Mouse (Mus musculus) spleen, adult 2 months (tissue): ENCODE data around the gene Cyp2s1. TPM values are rescaled to one million over a fixed set of nuclear protein-coding genes. Genes with fewer than 3 reads are reported as not detected.

ENCODE experiments used
- DNase-seq, 2 experiments: peaks; one replicate each; pipeline versions ENCODE4 v3.0.0 to v3.0.0-alpha.2; 2012 to 2021; ENCODE audit warnings: low spot score in 2 of 2, low read depth in 1 of 2
- H3K27ac ChIP-seq: fragments of 200-500 bp; 2 replicates; pipeline ENCODE4 v1.5.1; 2012; ENCODE audit warnings: low read length, inconsistent platforms; ENCODE audit not compliant: insufficient read depth
- H3K27me3 ChIP-seq: fragments of 200-500 bp; 2 replicates; pipeline ENCODE4 v1.6.1; 2012; ENCODE audit warnings: mild to moderate bottlenecking, moderate library complexity, low read length, inconsistent platforms; ENCODE audit not compliant: control insufficient read depth, insufficient read depth
- H3K36me3 ChIP-seq: fragments of 200-500 bp; 2 replicates; pipeline ENCODE4 v1.6.1; 2012; ENCODE audit warnings: mild to moderate bottlenecking, low read length, inconsistent platforms; ENCODE audit not compliant: control insufficient read depth, insufficient read depth
- H3K4me1 ChIP-seq: fragments of 200-500 bp; 2 replicates; pipeline ENCODE4 v1.6.1; 2011; ENCODE audit warnings: inconsistent platforms; ENCODE audit not compliant: control insufficient read depth, insufficient read depth, insufficient read length
- H3K4me3 ChIP-seq: fragments of 200-500 bp; 2 replicates; pipeline ENCODE4 v1.5.1; 2011; ENCODE audit warnings: mild to moderate bottlenecking, inconsistent platforms; ENCODE audit not compliant: insufficient read depth, insufficient read length; ENCODE audit errors: extremely low read depth
- CTCF ChIP-seq: fragments of 200-500 bp; IDR thresholded peaks from 2 replicates; pipeline ENCODE4 v1.5.1; 2011; ENCODE audit warnings: mild to moderate bottlenecking, inconsistent platforms; ENCODE audit not compliant: insufficient read depth, insufficient read length, insufficient replicate concordance; ENCODE audit errors: extremely low read depth
- POLR2A ChIP-seq: fragments of 200-500 bp; IDR thresholded peaks from 2 replicates; pipeline ENCODE4 v1.6.1; 2011; ENCODE audit warnings: low read depth, low read length, inconsistent platforms
- WGBS: fragments of 180-500 bp; shearing (Covaris S2); methylation state at CpG from one replicate; pipeline ENCODE4 v1.1.7; 2018; 5-methylcytosine and 5-hydroxymethylcytosine counted together
- polyA plus RNA-seq: library from polyadenylated mRNA; depleted of rRNA; stranded (reverse); fragments of >200 nt; gene quantifications from 2 replicates; pipeline ENCODE4 v1.2.3, GENCODE M21; 2012

Cyp2s1 gene
- polyA plus RNA-seq, 1 experiment = 2.9 TPM

GRCm38 (mm10) chr7:25814711-25815110, 2.0 kb downstream of the Cyp2s1 start:
- no peak overlapping the region for H3K4me3 ChIP-seq
- peaks cover 7% of the 10 kb centered on the region for H3K27me3 ChIP-seq
- DNase-seq = no peak
- WGBS = 87% methylated on average over 9 of the region's 9 CpGs
- TF ChIP-seq CTCF (no peak), POLR2A (no peak)
- peaks cover 5% of the 10 kb centered on the region for H3K4me1 ChIP-seq
- no peak overlapping the region for H3K27ac ChIP-seq
- H3K36me3 ChIP-seq = no peaks in the 10 kb centered on the region

- 91% methylated on average over 1 of the region's 1 CpGs for WGBS
- TF ChIP-seq POLR2A (no peak), CTCF (no peak)
Measured at GRCm38 (mm10) chr7:25812195-25812594, 4.5 kb downstream of the Cyp2s1 start.

GRCm38 (mm10) chr7:25811716-25812115, 5.0 kb downstream of the Cyp2s1 start:
- WGBS = 93% methylated on average over 2 of the region's 2 CpGs
- H3K4me3 ChIP-seq = no peak overlapping the region
- DNase-seq = no peak
- H3K27me3 ChIP-seq = peaks cover 7% of the 10 kb centered on the region
- H3K36me3 ChIP-seq = no peaks in the 10 kb centered on the region
- no peak overlapping the region for H3K27ac ChIP-seq
- TF ChIP-seq POLR2A = no peak
- no peak for TF ChIP-seq CTCF
- H3K4me1 ChIP-seq = peaks cover 3% of the 10 kb centered on the region

More at GRCm38 (mm10) chr7:25812195-25812594, 4.5 kb downstream of the Cyp2s1 start:
- Histone ChIP-seq H3K27me3 (peaks cover 7% of the 10 kb centered on the region), H3K4me1 (peaks cover 5% of the 10 kb centered on the region), H3K36me3 (no peaks in the 10 kb centered on the region), H3K27ac (no peak overlapping the region), H3K4me3 (no peak overlapping the region)
- no peak for DNase-seq

- DNase-seq = peak in 1 of 2 experiments; percentile 49
- Histone ChIP-seq H3K27me3 (no peaks in the 10 kb centered on the region; the same call in 1 of the 2 replicates), H3K4me1 (no peaks in the 10 kb centered on the region), H3K4me3 (no peak overlapping the region), H3K36me3 (no peaks in the 10 kb centered on the region), H3K27ac (no peak overlapping the region)
- peak; percentile 42; the same call in 1 of the 2 replicates for TF ChIP-seq CTCF
- no peak for TF ChIP-seq POLR2A
- 36% methylated on average over 21 of the region's 21 CpGs for WGBS
Measured at GRCm38 (mm10) chr7:25805631-25806343, 10.9 kb downstream of the Cyp2s1 start.

- Histone ChIP-seq H3K27me3 (no peaks in the 10 kb centered on the region; the same call in 1 of the 2 replicates), H3K4me3 (no peak overlapping the region), H3K4me1 (no peaks in the 10 kb centered on the region), H3K36me3 (no peaks in the 10 kb centered on the region), H3K27ac (no peak overlapping the region)
- 81% methylated on average over 4 of the region's 4 CpGs for whole genome bisulfite sequencing
- DNase-seq = no peak
- no peak for TF ChIP-seq CTCF
- no peak for TF ChIP-seq POLR2A
Measured at GRCm38 (mm10) chr7:25804792-25805191, 11.9 kb downstream of the Cyp2s1 start.

GRCm38 (mm10) chr7:25803460-25803859, 13.3 kb downstream of the Cyp2s1 start:
- Histone ChIP-seq H3K36me3 (no peaks in the 10 kb centered on the region), H3K4me1 (no peaks in the 10 kb centered on the region), H3K4me3 (no peak overlapping the region), H3K27ac (no peak overlapping the region), H3K27me3 (no peaks in the 10 kb centered on the region; the same call in 1 of the 2 replicates)
- no peak for DNase-seq
- WGBS = 89% methylated on average over 13 of the region's 13 CpGs
- no peak for TF ChIP-seq CTCF
- no peak for TF ChIP-seq POLR2A
